Mouse (Mus musculus) embryo, embryonic 10 days (tissue): Measurements from ENCODE around the gene Slc41a2.
"Not testable (repeated sequence)": the region's sequence is repeated elsewhere in the genome, so short reads cannot be mapped to it uniquely, and the experiment has no call there.

Experiments used
- DNase-seq: peaks from one replicate; pipeline ENCODE4 v3.0.0-alpha.2; 2015; ENCODE audit warnings: low spot score

Slc41a2 gene

DNA sequence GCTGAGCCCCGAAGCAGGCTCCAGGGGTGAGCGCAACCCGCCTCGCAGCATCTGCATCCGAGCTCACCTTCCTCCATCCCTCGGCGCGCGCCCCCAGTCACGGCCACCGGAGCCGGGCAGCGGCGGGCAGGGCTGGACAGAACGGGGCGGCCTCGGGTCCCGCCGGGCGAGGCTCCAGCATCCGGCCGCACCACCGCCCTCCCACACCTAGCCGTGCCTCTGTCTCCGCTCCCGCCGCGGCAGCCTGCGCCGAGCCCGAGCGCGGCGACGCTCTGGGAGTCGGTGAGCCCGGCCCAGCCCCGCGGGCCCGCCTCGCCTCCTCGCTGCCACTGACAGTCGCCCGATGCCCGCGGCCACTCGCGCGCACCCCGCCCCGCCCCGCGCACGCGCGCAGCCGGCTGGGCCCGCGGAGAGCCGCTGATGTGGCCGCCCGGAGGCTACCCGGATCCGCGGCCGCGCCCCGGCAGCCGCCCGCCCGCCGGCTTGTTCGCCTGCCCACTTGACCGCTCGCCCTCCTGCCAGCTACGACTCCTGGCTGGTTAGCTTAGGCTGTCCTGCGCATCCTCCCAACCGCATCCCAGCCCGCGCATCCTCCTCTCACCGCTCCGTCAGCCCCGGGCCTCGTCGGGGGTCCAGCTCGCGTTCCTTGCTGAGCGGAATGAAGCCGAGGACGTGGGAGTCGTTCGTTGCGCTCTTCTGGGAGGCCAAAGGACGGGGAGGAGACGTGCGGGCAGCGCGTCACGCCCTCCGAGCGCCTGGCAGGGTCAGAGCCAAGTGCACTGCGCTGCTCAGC lies at the start of gene Slc41a2:
Gene Slc41a2 (minus strand): TSS at position 724 of the 793 bp plus-strand sequence.
- peak; percentile 72 for DNase-seq

DNA sequence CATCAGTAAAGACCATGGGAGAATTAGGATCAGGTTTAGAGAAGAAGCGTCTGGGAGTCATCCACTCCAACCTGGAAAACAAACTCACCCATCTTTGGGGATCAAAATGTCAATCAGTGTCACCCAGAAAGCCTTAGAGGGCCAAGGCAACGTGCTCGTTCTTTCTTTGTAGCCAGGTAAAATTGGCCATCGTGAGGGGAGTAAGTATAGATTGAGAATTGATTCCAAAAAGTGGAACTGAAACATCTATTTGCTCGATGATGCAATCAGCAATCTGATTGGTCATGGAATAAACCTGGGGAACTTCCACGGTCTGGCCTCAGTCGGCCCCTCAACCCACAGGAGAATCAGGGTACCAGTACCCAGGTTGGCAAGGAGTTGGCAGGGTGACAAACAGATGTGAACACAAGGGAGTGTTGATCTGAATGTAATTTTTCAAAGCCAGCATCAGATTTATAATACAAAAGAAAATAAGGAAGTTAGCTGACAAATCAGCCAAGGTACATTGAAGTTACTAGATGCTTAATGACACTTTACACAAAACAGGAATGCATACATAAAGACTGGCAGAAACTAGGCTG lies 47.7 kb upstream of the Slc41a2 start:
- no peak for DNase-seq

DNA sequence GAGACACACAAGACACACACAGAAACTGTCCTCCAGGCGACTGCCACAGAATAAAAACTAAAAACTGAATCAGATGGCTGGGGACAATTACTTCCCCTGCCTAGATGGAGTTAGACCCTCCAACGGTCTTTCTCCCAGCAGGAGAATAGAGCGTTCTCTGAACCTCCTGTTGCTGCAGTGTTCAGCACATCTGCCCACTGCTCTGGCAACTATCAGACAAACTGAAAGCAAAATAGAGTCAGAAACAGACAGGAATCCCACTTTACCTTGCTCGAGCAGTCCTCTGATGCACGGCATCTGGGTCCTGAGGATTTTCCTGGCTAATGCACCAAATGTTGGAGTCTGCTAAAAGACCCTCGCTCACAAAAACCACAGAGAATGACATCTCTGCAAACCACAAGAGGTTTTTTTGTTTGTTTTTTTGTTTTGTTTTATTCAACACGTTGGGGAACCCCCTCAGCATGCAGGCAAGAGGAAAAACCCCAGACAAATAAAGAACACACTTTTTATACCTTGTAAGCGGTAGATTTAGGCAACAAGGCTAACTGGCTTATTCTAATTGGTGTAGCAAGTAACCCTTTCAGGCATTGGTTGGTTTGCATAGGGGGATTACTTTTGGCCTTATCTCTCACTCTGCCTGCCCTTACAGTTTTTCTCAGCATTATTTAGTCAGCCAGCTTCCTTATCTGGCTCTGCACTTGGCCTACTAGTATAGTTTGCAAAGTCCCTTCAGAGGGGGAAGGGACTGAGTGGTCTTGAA lies 47.0 kb upstream of the Slc41a2 start:
- no peak for DNase-seq

DNA sequence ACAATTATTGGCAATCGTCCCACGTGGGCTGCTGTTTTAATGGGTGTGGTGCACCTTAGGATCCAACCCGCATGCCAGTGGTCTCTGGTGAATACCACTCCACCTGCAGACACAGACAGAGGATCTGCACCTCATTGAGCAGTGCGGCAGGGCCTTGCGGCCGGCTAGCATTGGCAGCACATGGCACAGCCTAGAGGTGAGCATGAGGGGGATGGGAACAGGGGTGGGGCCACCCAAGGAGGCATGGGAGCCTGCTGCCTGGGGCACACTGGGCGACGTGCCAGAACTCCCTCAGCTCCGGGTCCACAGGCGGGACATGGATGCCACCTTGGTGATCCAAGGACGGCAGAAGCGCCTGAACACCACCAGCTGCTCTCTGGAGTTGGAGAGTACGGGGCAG lies 46.2 kb upstream of the Slc41a2 start:
- no peak for DNase-seq

DNA sequence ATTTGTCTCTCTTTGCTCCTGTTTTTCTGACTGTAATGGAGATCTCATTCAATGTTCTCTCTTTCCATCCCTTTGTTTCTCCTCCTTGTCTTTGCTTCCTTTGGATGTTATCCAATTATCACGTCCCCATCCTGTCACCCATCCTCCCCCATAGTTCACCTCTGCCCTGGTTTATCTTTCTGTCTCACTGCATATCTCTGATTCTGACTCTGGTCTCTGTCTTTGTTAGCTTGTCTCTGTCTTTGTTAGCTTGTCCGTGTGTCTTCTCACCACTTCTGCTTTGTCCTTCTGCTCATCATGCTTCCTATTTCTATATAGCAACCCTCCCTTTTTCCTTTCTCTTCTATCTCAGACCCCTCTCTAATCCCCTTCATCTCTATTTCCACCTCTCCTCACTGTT lies 45.3 kb upstream of the Slc41a2 start:
- no peak for DNase-seq

DNA sequence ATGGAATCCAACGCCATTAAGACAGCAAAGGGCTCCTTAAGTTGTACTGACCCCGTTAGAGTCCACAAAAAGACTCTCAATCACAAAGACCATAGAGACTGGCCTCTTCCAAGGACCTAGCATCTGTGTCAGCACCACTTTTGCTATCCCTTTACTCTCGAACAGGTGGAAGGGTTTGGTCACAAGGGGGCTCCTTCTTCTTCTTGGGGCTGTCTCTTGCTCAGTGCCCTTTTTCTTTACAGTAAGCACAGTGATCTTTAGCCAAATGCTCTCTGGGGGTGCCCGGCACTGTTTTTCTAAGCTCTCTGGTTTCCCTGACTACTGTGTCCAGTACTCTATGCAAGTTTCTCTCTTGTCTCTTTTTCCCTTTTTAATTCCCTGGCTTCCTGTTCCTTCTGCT lies 44.8 kb upstream of the Slc41a2 start:
- no peak for DNase-seq

DNA sequence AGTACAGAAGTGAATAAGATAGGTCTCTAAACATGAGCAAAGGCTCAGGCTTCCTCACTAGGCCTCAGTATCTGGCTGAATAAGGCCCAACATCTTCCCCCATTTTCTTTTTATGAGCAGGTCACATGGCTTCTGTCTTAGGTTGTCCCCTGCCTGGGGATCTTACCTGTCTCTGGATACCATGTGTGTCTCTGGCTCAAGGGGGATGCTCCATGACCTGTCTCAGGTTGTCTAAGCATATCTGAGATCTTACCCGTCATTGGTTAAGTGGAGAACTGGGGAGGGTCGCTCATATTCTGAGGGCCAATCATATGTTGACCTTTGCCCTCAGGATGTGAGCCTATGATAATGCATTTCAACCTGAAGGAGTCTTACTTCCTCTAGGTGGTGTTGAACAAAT lies 42.8 kb upstream of the Slc41a2 start:
- DNase-seq: no peak

DNA sequence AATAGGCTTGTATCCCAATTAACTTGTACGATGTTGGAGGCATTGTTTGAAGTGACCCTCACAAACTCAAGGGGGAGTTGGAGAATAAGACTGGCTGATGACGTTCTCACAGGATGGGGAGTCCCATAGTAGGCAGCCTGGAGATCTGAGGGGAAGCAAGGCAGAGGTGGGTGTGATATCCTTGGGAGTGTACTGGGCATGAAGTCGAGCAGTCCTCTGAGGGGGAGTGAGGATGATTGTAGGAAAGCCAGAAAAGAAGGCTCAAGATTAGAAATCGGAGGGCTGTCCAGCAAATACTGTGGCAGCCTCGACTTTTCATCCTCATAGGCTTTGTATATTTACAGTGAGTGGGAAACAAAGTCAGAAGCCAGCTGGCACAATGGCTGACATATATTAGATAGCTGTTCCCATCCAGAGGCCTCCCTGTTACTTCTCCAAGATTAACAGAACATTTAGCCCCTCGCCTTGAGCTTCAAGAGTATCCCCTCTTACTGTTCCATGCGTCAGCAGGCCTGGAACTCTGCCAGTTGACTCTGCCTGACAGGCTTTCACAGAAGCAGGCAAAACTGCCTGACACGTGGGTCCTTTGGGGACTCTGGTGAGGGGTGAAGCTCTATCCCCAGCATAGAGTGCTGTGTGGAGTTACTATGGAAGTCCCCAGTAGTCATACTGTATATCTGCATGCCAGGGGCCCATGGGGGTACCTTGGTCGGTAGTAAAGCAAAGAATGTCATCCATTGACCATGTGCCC lies 40.6 kb upstream of the Slc41a2 start:
- no peak for DNase-seq

DNA sequence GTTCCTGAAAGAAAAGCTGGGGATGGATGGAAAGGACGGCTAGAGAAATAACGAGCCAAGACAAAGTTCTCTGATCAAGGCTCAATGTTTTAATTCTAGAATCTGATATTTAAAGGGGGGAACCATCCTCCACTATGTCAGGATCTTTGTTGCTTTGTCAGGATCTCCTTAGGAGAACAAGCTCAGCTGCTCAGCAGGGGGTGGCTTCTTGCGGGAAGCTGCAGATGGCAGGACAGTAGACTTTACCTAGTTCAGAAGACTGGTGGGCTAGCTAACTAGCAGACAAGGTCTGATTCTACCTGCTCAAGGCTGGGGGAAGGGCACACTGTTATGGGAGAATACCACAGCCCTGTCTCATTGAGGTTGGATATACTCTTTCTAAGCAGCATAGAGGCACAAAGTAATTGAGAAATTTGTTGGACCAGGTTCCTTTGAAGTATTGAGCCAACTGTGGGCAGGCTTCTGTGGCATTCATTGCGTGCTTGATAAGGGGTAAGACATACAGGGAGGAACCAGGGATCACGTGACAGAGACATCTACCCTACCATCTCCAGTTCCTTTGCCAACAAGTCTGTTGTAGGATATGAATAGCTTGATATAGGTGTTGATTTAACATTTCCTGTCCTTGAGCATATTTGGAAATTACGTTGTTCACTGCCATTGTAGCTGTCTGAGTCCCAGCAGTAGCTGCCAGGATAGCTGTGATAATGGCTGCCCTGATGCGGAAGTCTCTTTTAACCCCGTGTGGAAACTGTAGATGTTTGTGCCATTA lies 39.4 kb upstream of the Slc41a2 start:
- DNase-seq: no peak

DNA sequence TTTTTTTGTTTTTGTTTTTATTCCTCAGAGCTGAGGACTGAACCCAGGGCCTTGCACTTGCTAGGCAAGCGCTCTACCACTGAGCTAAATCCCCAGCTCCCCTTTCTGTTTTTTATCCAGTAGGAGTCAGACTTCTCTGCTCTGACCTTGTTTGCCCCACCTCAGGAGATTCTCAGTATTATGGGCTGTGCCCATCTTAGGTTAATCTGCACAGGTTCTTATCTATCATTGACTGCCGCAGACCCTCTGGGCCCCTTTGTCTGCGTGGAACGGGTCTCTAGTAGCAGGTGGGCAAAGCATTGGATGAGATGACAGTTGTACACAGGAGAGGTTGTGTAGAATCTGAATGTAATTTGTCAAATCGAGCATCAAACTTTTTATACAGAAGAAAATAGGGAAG lies 37.8 kb upstream of the Slc41a2 start:
- DNase-seq: not testable (repeated sequence)

DNA sequence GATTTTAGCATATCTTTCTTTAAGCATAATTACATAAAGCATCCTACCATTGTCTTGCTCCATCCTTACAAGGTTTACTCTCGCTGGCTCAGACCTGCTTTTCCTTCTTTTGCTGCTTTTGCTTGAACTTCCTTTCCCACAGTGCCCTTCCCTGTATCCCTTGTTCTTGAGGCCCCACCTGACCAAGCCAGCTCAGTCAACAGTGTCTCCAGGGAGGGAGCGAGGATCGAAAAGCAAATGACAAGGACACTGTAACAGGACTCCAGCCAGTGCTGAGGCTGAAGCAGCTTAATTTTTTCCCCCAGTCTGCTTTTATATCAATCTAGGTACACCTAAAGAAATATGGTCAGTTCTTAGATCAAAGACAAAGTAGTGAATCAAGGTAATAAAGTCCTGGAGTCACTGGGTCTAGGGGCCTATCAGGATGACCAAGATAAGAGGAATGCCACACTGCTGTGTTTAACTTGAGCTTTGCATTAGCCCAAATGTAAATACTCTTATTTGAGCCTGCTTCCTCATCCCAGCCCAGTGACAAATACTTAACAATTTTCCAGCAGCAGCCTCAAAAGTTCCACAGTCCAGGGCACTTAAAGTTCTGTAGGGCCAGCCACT lies 36.5 kb upstream of the Slc41a2 start:
- no peak for DNase-seq

DNA sequence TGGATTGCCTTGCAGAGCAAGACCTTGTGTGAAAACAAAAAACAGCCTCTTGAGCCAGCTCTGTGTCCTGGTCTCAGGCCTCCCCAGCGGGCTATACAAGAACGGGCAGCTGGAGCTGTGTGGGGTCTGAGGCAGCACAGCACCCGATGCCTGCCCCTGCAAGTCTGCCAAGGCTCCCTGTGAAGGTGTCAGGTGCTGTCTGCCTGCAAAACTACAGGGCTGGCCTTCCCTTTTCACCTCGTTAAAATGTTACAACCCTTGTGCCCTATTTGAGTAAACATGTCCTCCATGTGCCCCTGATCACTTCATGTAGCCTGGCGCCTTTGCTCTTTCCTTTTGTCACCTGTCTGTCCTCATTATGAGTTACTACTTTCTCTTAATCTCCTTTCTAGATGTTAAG lies 31.2 kb upstream of the Slc41a2 start:
- no peak for DNase-seq

DNA sequence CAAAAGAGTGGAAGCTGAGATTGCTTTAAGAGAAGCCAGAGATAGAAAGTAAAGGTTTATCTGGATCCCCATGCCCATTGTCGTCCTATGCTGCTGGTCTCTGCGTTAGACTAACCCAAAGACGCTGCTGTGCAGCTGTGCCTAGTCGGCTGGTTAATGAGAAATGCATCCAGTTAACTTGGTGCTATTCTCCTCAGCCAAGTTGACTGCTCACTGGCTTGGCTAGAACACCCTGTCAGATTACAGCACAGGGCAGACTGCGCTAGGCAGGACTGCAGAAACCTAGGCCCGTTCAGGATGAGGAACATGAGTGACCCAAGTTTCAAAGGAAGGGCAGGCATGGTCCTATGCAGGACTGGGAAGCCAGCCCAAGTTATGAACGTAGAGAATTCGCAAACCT lies 25.8 kb upstream of the Slc41a2 start:
- no peak for DNase-seq

DNA sequence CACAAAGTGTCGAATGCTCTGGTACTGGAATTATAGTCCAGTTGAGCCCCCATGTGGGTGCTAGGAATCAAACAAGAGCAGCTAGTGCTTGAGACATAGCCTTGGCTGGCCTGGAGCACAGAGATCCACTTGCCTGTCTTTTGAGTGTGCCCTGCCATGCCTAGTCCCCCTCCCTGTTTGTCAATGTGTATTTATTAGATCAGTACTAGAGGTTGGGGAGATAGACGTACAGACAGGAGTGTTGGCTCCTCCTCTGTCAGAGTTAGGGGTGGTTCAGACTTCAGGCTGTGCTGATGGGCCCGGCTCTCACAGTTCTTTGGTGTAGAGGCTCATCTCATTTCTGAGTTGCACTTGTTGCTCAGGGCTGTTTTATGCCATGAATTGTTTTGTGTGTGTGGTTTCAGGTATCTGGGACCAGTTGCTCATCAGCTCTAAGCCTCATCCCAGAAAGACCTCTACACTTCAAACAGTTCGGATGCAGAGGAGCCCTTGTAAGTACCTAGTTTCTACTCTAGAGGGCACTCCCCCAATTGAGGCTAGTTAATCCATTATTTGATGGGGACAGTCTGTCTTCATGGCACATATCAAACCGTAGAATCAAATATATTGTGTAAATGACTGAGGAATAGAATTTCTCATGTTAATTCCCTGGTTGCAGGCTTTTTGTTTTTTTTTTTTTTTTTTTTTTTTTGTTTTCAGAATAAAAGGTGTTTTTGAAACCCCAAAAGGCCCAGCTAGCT lies 24.1 kb upstream of the Slc41a2 start:
- peak; percentile 61 for DNase-seq

DNA sequence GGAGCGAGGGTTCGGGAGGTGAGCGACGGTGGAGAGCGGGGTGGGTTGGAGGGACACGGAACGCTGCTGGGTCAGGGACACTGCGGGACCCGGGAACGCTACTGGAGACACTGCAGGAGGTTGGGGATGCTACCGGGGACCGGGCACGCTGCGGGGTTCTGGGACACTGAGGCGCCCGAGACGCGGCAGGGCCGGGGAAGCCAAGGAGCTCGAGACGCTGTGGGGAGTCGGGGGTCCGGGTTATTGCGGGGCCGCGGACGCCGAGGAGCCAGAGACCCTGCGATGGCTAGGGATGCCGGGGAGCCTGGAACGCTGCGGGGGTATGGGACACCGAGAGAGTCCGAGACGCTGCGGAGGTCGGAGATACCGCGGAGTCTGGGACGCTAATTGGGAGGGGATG lies 22.7 kb upstream of the Slc41a2 start:
- DNase-seq: no peak

DNA sequence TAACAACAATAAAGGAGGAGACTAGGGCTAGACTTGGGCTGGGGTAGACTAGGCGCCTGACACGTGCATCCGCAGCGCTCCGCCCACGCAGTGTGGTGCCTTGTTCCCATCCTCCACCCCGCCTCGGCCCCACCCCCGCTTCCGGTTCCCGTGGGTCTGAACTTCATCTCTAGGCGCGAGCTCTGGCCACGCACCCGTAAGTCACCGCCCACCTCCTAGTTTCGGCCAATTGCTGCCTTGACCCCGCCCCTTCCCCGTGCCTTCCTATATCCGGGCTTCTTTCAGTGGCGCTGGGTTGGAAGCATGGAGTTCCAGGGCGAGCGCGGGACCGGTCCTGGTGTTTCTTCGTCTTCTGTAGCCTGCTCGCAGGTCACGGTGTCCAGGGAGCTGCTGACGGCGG lies 22.3 kb upstream of the Slc41a2 start, which contains the start of gene D10Wsu102e:
Gene D10Wsu102e (plus strand): TSS at position 266 of the 400 bp plus-strand sequence.
- peak; percentile 97 for DNase-seq

DNA sequence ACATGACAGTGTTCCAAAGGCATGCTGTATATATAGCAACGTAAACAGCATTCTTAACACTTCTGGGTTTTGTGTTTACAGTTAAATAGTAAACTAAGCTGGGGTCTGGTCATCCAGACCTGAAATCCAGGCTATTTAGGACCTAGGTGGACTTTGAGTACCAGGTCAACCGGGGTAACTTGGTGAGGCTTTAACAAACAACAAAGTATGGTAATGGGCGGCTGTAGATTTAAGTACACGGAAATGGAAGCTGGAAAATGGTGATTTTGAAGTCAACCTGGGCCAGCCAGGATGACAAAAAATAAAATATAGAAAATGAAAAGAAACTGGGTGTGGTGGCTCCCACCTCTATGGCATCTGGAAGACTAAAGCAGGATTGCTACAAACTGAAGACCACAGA lies 21.8 kb upstream of the Slc41a2 start:
- DNase-seq: no peak

DNA sequence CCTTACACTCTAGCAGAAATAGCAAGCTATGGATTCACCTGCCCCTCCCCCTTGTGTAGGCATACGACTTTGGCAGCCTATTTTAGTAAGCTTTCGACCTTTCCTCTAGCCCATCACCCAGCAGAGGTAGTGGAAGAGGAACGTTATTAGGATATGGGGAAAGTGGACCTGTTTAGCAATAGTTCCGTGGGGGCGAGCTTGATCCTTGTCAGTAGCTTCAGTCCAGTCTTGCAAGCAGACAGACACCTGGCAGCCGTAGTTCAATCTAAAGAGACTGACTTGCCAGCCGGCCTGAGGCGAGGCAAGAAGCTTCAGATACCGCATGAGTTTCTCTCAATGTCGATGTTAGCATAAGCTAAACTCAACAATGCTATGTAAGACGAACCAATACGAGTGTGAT lies 18.7 kb upstream of the Slc41a2 start:
- no peak for DNase-seq

DNA sequence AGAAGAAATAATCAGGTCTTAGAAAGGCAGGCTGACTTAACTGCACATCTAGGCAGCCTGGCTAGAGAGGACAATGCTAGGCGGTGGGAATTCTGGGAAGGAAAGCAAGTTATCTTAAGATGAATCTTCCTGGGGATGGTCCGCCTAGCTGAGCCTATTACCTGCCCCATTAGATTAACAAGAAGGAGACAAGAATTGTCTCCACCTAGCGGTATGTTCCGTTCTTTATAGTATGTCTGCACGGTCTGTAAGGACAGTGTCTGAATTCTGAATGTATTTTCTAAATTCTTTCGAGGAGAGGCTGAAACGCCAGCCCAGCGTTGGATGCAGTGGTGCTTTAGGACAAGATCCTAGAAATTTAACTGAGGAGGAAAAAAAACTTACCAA lies 16.6 kb upstream of the Slc41a2 start:
- DNase-seq: peak; percentile 49

DNA sequence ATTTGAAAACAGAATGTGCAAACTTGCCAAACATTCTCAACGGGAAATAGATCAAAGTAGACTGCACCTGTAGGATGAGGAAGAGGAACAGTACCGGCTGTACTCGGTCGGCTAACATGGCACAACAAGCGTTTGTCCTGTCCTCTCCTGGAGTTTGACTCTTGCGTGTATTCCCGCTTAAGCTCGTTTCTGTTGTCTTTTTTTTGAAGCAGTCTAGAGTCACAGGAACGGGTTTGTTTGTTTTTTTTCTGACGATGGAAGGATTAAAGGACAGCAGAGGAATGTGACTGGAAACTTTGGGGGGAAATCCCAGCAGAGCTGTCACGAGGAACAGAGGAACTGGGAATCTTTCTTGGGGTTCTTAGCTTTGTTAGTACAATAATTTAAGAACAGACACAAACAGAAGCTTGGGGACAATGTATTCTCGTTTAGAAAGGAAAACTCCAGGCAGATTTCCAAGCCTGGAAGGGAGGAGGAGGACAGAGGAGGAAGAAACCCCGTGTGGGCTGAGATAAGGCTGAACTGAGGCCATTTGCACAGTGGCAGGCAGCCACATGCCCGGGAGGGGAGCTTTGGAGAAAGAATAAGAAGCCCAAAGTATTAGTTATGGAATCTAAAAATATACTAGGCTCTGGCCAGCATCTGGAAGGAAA lies 16.1 kb upstream of the Slc41a2 start:
- DNase-seq: no peak
